Mouse (Mus musculus): Measurements from ENCODE around the gene Scgb2b26.
"Not testable (repeated sequence)": the region's sequence is repeated elsewhere in the genome, so short reads cannot be mapped to it uniquely, and the experiment has no call there.

Scgb2b26 gene

DNA sequence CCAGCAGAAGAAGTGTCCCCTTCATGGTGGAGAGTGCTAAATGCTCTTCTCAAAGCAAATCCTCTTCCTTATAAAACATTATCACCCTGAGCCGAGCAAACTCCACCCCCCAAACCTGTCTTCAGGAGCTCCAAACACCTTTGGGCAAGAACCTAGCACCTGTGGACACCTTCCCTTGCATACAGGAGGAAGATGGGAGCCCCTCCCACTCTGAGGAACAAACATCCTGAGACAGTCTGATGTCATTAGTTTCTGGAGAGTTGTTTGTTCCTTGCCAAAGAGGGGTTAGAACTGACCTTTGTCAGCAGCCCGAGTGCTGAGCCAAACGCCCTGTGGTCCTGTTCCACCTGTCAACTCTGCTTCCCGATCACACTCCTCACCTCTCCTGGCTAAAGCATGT lies at the start of gene Scgb2b26:
Gene Scgb2b26 (minus strand): TSS at position 101 of the 400 bp plus-strand sequence.
- DNase-seq (ENCODE audit: low spot score in 2 of 2): no peak

DNA sequence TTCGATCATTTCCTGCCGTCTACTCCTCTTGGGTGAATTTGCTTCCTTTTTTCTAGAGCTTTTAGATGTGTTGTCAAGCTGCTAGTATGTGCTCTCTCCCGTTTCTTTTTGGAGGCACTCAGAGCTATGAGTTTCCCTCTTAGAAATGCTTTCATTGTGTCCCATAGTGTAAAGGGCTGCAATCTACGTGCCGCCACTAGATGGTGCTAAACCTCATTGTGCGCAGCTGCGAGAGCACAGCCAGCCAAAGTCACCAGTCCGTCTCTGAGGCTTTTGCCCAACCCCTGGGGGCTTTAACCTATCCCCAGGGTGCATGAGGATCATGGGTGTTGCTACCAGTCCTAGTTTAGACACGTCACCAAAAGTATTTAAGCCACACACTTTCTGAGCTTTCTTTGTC lies 37.4 kb upstream of the Scgb2b26 start:
- DNase-seq (ENCODE audit: low spot score in 2 of 2): not testable (repeated sequence)

GRCm38 (mm10) chr7:33902982-33903381 lies 41.9 kb downstream of the Scgb2b26 start:
- no peak for DNase-seq (ENCODE audit: low spot score in 2 of 2)

GRCm38 (mm10) chr7:33900803-33901202 lies 44.0 kb downstream of the Scgb2b26 start:
- DNase-seq (ENCODE audit: low spot score in 2 of 2): no peak

- DNase-seq (ENCODE audit: low spot score in 2 of 2): no peak
Measured at GRCm38 (mm10) chr7:33900007-33900406, 44.8 kb downstream of the Scgb2b26 start.

Data from urinary bladder, postnatal 4 days (tissue).